Mouse (Mus musculus): ENCODE measurements around the gene Pak6. TPM values are rescaled to one million over a fixed set of nuclear protein-coding genes. Genes with fewer than 3 reads are reported as not detected.
A peak's percentile ranks its signal among the peaks of the same experiment; 100 is the strongest.

Pak6 gene
- polyA plus RNA-seq, 1 experiment from 2014 or later: 5.2 TPM

DNA sequence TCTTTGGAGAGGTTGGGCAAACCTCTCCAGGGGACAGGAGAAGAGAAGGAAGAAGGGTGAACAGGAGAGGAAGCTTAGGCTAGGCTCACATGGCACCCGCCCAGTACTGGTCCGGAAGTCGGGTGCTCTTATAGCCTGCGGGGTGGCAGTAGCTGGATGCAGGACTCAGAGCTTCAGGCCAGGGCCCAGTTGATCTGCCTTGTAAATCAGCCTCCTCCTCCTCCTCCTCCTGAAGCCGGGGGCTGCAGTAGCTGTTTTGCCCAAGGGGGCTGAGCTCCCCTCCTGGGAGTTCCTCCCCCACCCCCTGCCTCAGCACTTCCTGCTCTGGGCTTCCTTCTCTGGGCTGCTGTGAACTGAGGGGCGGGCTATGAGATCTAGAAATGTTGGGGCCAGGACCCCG, 65.2 kb downstream of the Pak6 start, which contains the start of gene Plcb2:
TSS of gene Plcb2 (minus strand) at position 102 of the 400 bp plus-strand sequence.
- peak within 1 kb of the TSS; percentile 22 for H3K4me2 ChIP-seq (ENCODE audit: low read depth, low read length)
- H3K9ac ChIP-seq (ENCODE audit: low read length): peak within 1 kb of the TSS; percentile 4; the same call in 1 of the 2 replicates
- no peaks in the 10 kb centered on the region; the same call in 1 of the 2 replicates for H3K27me3 ChIP-seq (ENCODE audit: control insufficient read depth, insufficient read depth, low read length)
- ATAC-seq (ENCODE audit: insufficient read depth, low FRiP score): peak; percentile 51; the same call in 1 of the 2 replicates
- H3K4me3 ChIP-seq (replicated peaks; ENCODE audit: low read length): peak within 1 kb of the TSS; percentile 12; the same call in 1 of the 2 replicates
- WGBS: 16% methylated on average over 7 of the region's 7 CpGs
- H3K36me3 ChIP-seq (ENCODE audit: control insufficient read depth, insufficient read depth, low read length): no peaks in the 10 kb centered on the region
- H3K4me1 ChIP-seq (ENCODE audit: control insufficient read depth, insufficient read depth, low read length): peaks cover 18% of the 10 kb centered on the region
- H3K27ac ChIP-seq (ENCODE audit: low read length): peak within 1 kb of the TSS; percentile 57
- no peaks in the 10 kb centered on the region for H3K9me3 ChIP-seq (replicated peaks; ENCODE audit: control insufficient read depth, low read length)

GRCm38 (mm10) chr2:118729194-118729593, 66.1 kb downstream of the Pak6 start:
- no peaks in the 10 kb centered on the region for H3K9me3 ChIP-seq (replicated peaks; ENCODE audit: control insufficient read depth, low read length)
- H3K27ac ChIP-seq (ENCODE audit: low read length): 0 out of 2 replicates have a peak overlapping the region, but pooled peaks have one; percentile 18
- no peak overlapping the region for H3K9ac ChIP-seq (ENCODE audit: low read length)
- H3K27me3 ChIP-seq (ENCODE audit: control insufficient read depth, insufficient read depth, low read length): no peaks in the 10 kb centered on the region; the same call in 1 of the 2 replicates
- H3K4me2 ChIP-seq (ENCODE audit: low read depth, low read length): no peak overlapping the region
- no peaks in the 10 kb centered on the region for H3K36me3 ChIP-seq (ENCODE audit: control insufficient read depth, insufficient read depth, low read length)
- peaks cover 18% of the 10 kb centered on the region for H3K4me1 ChIP-seq (ENCODE audit: control insufficient read depth, insufficient read depth, low read length)
- WGBS: 41% methylated on average over 4 of the region's 4 CpGs
- no peak for ATAC-seq (ENCODE audit: insufficient read depth, low FRiP score)
- no peak overlapping the region for H3K4me3 ChIP-seq (replicated peaks; ENCODE audit: low read length)

DNA sequence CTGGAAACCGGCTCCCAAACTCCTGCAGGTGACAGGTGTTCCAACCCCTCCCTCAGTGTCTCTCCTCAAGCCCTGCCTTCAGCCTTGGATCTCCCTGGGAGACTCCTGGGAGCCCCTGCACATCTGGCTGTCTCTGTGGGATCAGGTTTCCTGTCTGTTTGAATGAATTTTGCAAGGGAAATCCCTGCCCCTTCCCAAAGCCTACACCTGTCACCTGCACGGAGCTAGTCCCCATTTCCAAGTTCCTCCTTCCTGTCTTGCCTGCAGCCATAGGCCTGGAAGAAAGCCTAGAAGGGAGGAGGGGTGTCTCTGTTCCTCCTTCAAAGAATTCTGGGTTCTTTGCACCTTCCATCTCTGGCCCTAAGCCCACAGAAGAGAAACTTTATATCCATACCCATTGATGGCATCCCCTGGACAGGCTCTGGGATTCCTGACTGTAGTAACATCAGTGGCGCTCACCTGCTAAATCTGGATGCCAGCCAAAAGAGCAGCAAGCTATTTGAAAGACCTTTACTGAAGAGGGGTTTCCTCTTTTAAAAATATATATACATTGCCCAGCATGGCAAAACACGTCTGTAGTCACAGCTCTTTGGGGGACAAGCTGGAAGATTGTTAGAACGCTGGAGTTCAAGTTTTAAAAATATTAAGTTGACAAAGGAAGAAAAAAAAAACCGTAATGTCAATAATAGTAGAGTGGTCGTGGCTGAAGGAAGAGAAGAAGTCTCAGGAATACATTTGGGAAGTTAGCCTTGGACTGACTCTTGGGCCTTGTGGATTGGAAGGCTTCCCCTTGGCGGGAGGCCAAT, 66.9 kb downstream of the Pak6 start:
- Histone ChIP-seq H3K9me3 (replicated peaks; ENCODE audit: control insufficient read depth, low read length) (no peaks in the 10 kb centered on the region), H3K36me3 (ENCODE audit: control insufficient read depth, insufficient read depth, low read length) (no peaks in the 10 kb centered on the region), H3K27ac (ENCODE audit: low read length) (no peak overlapping the region), H3K4me1 (ENCODE audit: control insufficient read depth, insufficient read depth, low read length) (peaks cover 18% of the 10 kb centered on the region), H3K4me3 (replicated peaks; ENCODE audit: low read length) (no peak overlapping the region), H3K4me2 (ENCODE audit: low read depth, low read length) (no peak overlapping the region), H3K9ac (ENCODE audit: low read length) (no peak overlapping the region), H3K27me3 (ENCODE audit: control insufficient read depth, insufficient read depth, low read length) (no peaks in the 10 kb centered on the region; the same call in 1 of the 2 replicates)
- 21% methylated on average over 8 of the region's 8 CpGs for WGBS
- ATAC-seq (ENCODE audit: insufficient read depth, low FRiP score): no peak

DNA sequence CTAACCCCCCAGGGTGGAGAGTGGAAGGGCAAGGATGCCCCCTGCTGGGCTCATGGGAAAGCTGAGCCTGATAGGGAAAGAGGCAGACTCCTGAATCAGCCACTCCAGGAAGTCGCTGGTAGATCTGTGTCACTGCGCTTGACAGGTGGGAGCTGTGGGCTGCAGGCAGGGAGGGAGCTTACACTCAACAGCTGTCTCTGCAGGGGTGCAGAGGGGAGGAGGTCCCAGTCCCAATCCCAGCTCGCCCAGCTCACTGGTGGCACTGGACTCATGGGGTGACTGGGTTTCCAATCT, 67.5 kb downstream of the Pak6 start:
- ATAC-seq (ENCODE audit: insufficient read depth, low FRiP score): peak; percentile 45; the same call in 1 of the 2 replicates
- no peak overlapping the region for H3K27ac ChIP-seq (ENCODE audit: low read length)
- H3K9ac ChIP-seq (ENCODE audit: low read length): no peak overlapping the region
- H3K4me3 ChIP-seq (replicated peaks; ENCODE audit: low read length): no peak overlapping the region
- no peaks in the 10 kb centered on the region for H3K36me3 ChIP-seq (ENCODE audit: control insufficient read depth, insufficient read depth, low read length)
- H3K27me3 ChIP-seq (ENCODE audit: control insufficient read depth, insufficient read depth, low read length): no peaks in the 10 kb centered on the region; the same call in 1 of the 2 replicates
- H3K4me1 ChIP-seq (ENCODE audit: control insufficient read depth, insufficient read depth, low read length): peaks cover 18% of the 10 kb centered on the region
- WGBS: 4% methylated on average over 3 of the region's 3 CpGs
- H3K4me2 ChIP-seq (ENCODE audit: low read depth, low read length): no peak overlapping the region
- H3K9me3 ChIP-seq (replicated peaks; ENCODE audit: control insufficient read depth, low read length): no peaks in the 10 kb centered on the region

DNA sequence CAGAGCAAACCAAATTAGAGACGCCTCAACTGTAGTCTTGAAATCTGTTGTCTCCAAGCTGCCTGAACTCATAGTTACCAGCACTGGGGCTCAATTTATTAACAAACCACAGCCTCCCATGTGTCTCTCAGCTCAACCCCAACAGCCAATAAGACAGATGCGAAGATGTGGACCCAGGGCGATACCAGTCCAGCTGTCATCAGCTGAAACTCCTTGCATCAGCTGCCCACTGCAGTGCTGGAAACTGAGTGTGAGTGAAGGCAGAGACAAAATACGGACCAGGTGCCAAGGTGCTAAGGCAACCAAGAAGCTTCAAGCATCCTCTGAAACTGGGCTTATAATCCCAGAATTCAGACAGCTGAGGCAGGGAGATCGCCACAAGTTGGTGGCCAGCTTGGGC, 68.9 kb downstream of the Pak6 start:
- no peak for ATAC-seq (ENCODE audit: insufficient read depth, low FRiP score)
- Histone ChIP-seq H3K27me3 (ENCODE audit: control insufficient read depth, insufficient read depth, low read length) (no peaks in the 10 kb centered on the region; the same call in 1 of the 2 replicates), H3K4me3 (replicated peaks; ENCODE audit: low read length) (no peak overlapping the region), H3K36me3 (ENCODE audit: control insufficient read depth, insufficient read depth, low read length) (no peaks in the 10 kb centered on the region), H3K9ac (ENCODE audit: low read length) (no peak overlapping the region), H3K4me1 (ENCODE audit: control insufficient read depth, insufficient read depth, low read length) (peaks cover 18% of the 10 kb centered on the region), H3K27ac (ENCODE audit: low read length) (no peak overlapping the region), H3K4me2 (ENCODE audit: low read depth, low read length) (no peak overlapping the region), H3K9me3 (replicated peaks; ENCODE audit: control insufficient read depth, low read length) (no peaks in the 10 kb centered on the region)
- WGBS: 79% methylated on average over 5 of the region's 5 CpGs

DNA sequence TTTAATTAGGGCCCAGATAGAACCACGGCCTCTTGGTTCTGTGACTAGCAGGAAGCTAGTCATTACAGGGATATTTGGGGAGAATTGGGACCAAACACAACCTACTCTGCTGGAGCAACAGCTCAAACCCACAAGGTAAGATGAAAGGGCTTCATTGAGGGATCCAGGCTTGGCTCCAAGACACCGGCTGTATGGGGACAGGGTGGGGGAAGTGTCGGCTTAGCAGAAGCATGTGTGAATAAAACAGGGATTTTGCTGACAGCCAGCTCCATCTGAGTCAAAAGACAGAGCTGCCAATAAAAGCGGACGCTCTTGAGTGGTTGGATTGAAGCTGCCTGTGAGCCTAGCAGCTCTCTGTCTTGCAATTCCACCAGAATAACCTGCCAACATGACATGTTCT, 70.2 kb downstream of the Pak6 start:
- Histone ChIP-seq H3K27me3 (ENCODE audit: control insufficient read depth, insufficient read depth, low read length) (no peaks in the 10 kb centered on the region; the same call in 1 of the 2 replicates), H3K9ac (ENCODE audit: low read length) (no peak overlapping the region), H3K4me1 (ENCODE audit: control insufficient read depth, insufficient read depth, low read length) (peaks cover 12% of the 10 kb centered on the region), H3K9me3 (replicated peaks; ENCODE audit: control insufficient read depth, low read length) (no peaks in the 10 kb centered on the region), H3K4me3 (replicated peaks; ENCODE audit: low read length) (no peak overlapping the region), H3K27ac (ENCODE audit: low read length) (no peak overlapping the region), H3K36me3 (ENCODE audit: control insufficient read depth, insufficient read depth, low read length) (no peaks in the 10 kb centered on the region), H3K4me2 (ENCODE audit: low read depth, low read length) (no peak overlapping the region)
- ATAC-seq (ENCODE audit: insufficient read depth, low FRiP score): no peak
- WGBS: 61% methylated on average over 5 of the region's 5 CpGs

DNA sequence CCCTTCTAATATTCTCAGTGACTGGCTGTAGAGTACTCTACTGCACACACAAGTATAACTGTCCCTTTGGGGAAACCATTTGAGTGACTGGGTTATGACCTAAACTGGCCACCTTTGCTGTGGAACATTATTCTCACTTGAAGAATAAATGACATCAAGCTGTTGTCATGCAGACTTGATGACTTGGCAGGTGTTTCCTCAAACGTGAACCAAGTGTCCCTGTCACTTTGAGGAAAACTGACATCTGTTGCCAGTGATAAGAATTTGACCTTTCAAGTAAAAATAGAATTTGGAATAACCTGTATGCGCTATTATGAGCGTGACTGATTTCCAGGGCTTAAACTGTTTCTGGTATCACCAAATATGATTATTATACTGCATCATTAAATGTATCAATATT, 77.2 kb downstream of the Pak6 start:
- Histone ChIP-seq H3K9ac (ENCODE audit: low read length) (no peak overlapping the region), H3K4me1 (ENCODE audit: control insufficient read depth, insufficient read depth, low read length) (peaks cover 3% of the 10 kb centered on the region; the same call in 1 of the 2 replicates), H3K27ac (ENCODE audit: low read length) (no peak overlapping the region), H3K4me3 (replicated peaks; ENCODE audit: low read length) (no peak overlapping the region), H3K9me3 (replicated peaks; ENCODE audit: control insufficient read depth, low read length) (no peaks in the 10 kb centered on the region), H3K27me3 (ENCODE audit: control insufficient read depth, insufficient read depth, low read length) (peaks cover 6% of the 10 kb centered on the region; the same call in 1 of the 2 replicates), H3K36me3 (ENCODE audit: control insufficient read depth, insufficient read depth, low read length) (no peaks in the 10 kb centered on the region), H3K4me2 (ENCODE audit: low read depth, low read length) (no peak overlapping the region)
- WGBS: 58% methylated on average over 3 of the region's 3 CpGs
- ATAC-seq (ENCODE audit: insufficient read depth, low FRiP score): no peak

GRCm38 (mm10) chr2:118741183-118741582, 78.1 kb downstream of the Pak6 start:
- Histone ChIP-seq H3K9me3 (replicated peaks; ENCODE audit: control insufficient read depth, low read length) (no peaks in the 10 kb centered on the region), H3K4me3 (replicated peaks; ENCODE audit: low read length) (no peak overlapping the region), H3K27ac (ENCODE audit: low read length) (no peak overlapping the region), H3K4me2 (ENCODE audit: low read depth, low read length) (no peak overlapping the region), H3K9ac (ENCODE audit: low read length) (no peak overlapping the region), H3K27me3 (ENCODE audit: control insufficient read depth, insufficient read depth, low read length) (peaks cover 6% of the 10 kb centered on the region; the same call in 1 of the 2 replicates), H3K4me1 (ENCODE audit: control insufficient read depth, insufficient read depth, low read length) (peaks cover 3% of the 10 kb centered on the region; the same call in 1 of the 2 replicates), H3K36me3 (ENCODE audit: control insufficient read depth, insufficient read depth, low read length) (no peaks in the 10 kb centered on the region)
- no peak for ATAC-seq (ENCODE audit: insufficient read depth, low FRiP score)
- WGBS: 58% methylated on average over 9 of the region's 9 CpGs

GRCm38 (mm10) chr2:118743261-118743943, 80.3 kb downstream of the Pak6 start:
- 24% methylated on average over 8 of the region's 8 CpGs for WGBS
- Histone ChIP-seq H3K36me3 (ENCODE audit: control insufficient read depth, insufficient read depth, low read length) (no peaks in the 10 kb centered on the region), H3K9me3 (replicated peaks; ENCODE audit: control insufficient read depth, low read length) (no peaks in the 10 kb centered on the region), H3K27me3 (ENCODE audit: control insufficient read depth, insufficient read depth, low read length) (peaks cover 6% of the 10 kb centered on the region; the same call in 1 of the 2 replicates), H3K9ac (ENCODE audit: low read length) (no peak overlapping the region), H3K27ac (ENCODE audit: low read length) (no peak overlapping the region), H3K4me3 (replicated peaks; ENCODE audit: low read length) (no peak overlapping the region), H3K4me2 (ENCODE audit: low read depth, low read length) (no peak overlapping the region), H3K4me1 (ENCODE audit: control insufficient read depth, insufficient read depth, low read length) (peaks cover 12% of the 10 kb centered on the region; the same call in 1 of the 2 replicates)
- ATAC-seq (ENCODE audit: insufficient read depth, low FRiP score): no peak

Measured in stomach, embryonic 16.5 days (tissue).